Mouse (Mus musculus) forebrain, embryonic 11.5 days (tissue): ENCODE data around the gene Fam118b. TPM values are rescaled to one million over a fixed set of nuclear protein-coding genes. Genes with fewer than 3 reads are reported as not detected.

ENCODE experiments used
- ATAC-seq: fragments of 200-750 bp; cut with Nextera tagmentation; replicated peaks from 2 replicates; pipeline ENCODE4 v1.8.0; 2017; ENCODE audit warnings: moderate TSS enrichment; ENCODE audit not compliant: low FRiP score
- DNase-seq: peaks from one replicate; pipeline ENCODE4 v3.0.0-alpha.2; 2017; ENCODE audit warnings: low spot score
- H3K27ac ChIP-seq: fragments of 300-500 bp; sonication (generic); 2 replicates; pipeline ENCODE4 v1.5.1; 2014; ENCODE audit warnings: low read depth, low read length
- H3K27me3 ChIP-seq: fragments of 300-500 bp; sonication (generic); 2 replicates; pipeline ENCODE4 v1.6.1; 2014; ENCODE audit warnings: mild to moderate bottlenecking, low read length, mixed read lengths; ENCODE audit not compliant: control insufficient read depth, insufficient read depth
- H3K36me3 ChIP-seq: fragments of 300-500 bp; sonication (generic); 2 replicates; pipeline ENCODE4 v1.6.1; 2014; ENCODE audit warnings: mild to moderate bottlenecking, low read length, moderate library complexity, mixed read lengths; ENCODE audit not compliant: control insufficient read depth, insufficient read depth
- H3K4me1 ChIP-seq: fragments of 300-500 bp; sonication (generic); replicated peaks from 2 replicates; pipeline ENCODE4 v1.6.1; 2014; ENCODE audit warnings: low read length, mixed read lengths; ENCODE audit not compliant: control insufficient read depth, insufficient read depth
- H3K4me2 ChIP-seq: fragments of 300-500 bp; sonication (generic); 2 replicates; pipeline ENCODE4 v1.6.1; 2014; ENCODE audit warnings: low read depth, mild to moderate bottlenecking, low read length, moderate library complexity, mixed read lengths; ENCODE audit not compliant: severe bottlenecking
- H3K4me3 ChIP-seq: fragments of 300-500 bp; sonication (generic); 2 replicates; pipeline ENCODE4 v1.5.1; 2014; ENCODE audit warnings: low read depth, low read length
- H3K9ac ChIP-seq: fragments of 300-500 bp; sonication (generic); 2 replicates; pipeline ENCODE4 v1.6.1; 2014; ENCODE audit warnings: low read length
- H3K9me3 ChIP-seq: fragments of 300-500 bp; sonication (generic); 2 replicates; pipeline ENCODE4 v1.6.1; 2016; ENCODE audit warnings: low read length, mixed read lengths; ENCODE audit not compliant: control insufficient read depth
- WGBS: fragments of 180-500 bp; shearing (Covaris S2); extraction: QIAGEN DNeasy Blood & Tissue Kit; methylation state at CpG from one replicate; pipeline ENCODE4 v1.1.7; 2014; 5-methylcytosine and 5-hydroxymethylcytosine counted together
- polyA plus RNA-seq: library from polyadenylated mRNA; unstranded; fragments of >200 nt; fragmentation: Nextera tagmentation; extraction: Ambion mirVana; gene quantifications from 2 replicates; pipeline ENCODE4 v1.2.1, GENCODE M21; 2014

The Fam118b gene
- polyA plus RNA-seq, 1 experiment from 2014 or later: 75.4 TPM

GRCm38 (mm10) chr9:35282006-35282850 is 14.6 kb upstream of the Fam118b start:
- Histone ChIP-seq H3K27me3 (no peaks in the 10 kb centered on the region), H3K4me2 (no peak overlapping the region), H3K9ac (no peak overlapping the region), H3K4me3 (no peak overlapping the region), H3K4me1 (no peaks in the 10 kb centered on the region; the same call in 1 of the 2 replicates), H3K9me3 (no peaks in the 10 kb centered on the region), H3K36me3 (no peaks in the 10 kb centered on the region), H3K27ac (no peak overlapping the region)
- ATAC-seq: peak; percentile 46; the same call in 1 of the 2 replicates
- peak; percentile 73 for DNase-seq
- WGBS: 18% methylated on average over 5 of the region's 5 CpGs

- no peaks in the 10 kb centered on the region for H3K27me3 ChIP-seq
- WGBS: 84% methylated on average over 4 of the region's 4 CpGs
- ATAC-seq (no peak), DNase-seq (no peak)
- H3K4me1 ChIP-seq: no peaks in the 10 kb centered on the region; the same call in 1 of the 2 replicates
- H3K27ac ChIP-seq: no peak overlapping the region
- H3K36me3 ChIP-seq: no peaks in the 10 kb centered on the region; the same call in 1 of the 2 replicates
- H3K9me3 ChIP-seq: no peaks in the 10 kb centered on the region
- no peak overlapping the region for H3K4me2 ChIP-seq
- no peak overlapping the region for H3K9ac ChIP-seq
- no peak overlapping the region for H3K4me3 ChIP-seq
Observed at GRCm38 (mm10) chr9:35278451-35278850, 10.8 kb upstream of the Fam118b start.

GRCm38 (mm10) chr9:35277855-35278365 is 10.3 kb upstream of the Fam118b start:
- H3K4me1 ChIP-seq: no peaks in the 10 kb centered on the region; the same call in 1 of the 2 replicates
- H3K36me3 ChIP-seq: peaks cover under 1% of the 10 kb centered on the region; the same call in 1 of the 2 replicates
- WGBS: 87% methylated on average over 3 of the region's 3 CpGs
- H3K27me3 ChIP-seq: no peaks in the 10 kb centered on the region
- H3K4me3 ChIP-seq: no peak overlapping the region
- ATAC-seq: no peak
- H3K27ac ChIP-seq: no peak overlapping the region
- no peaks in the 10 kb centered on the region for H3K9me3 ChIP-seq
- DNase-seq: no peak
- no peak overlapping the region for H3K9ac ChIP-seq
- no peak overlapping the region for H3K4me2 ChIP-seq

- Histone ChIP-seq H3K27ac (no peak overlapping the region), H3K27me3 (no peaks in the 10 kb centered on the region), H3K4me3 (peak overlapping the region; percentile 51), H3K9me3 (no peaks in the 10 kb centered on the region), H3K9ac (peak overlapping the region; percentile 74), H3K4me1 (peaks cover 3% of the 10 kb centered on the region), H3K36me3 (peaks cover 7% of the 10 kb centered on the region), H3K4me2 (peak overlapping the region; percentile 69)
- 2% methylated on average over 21 of the region's 21 CpGs for WGBS
- DNase-seq: no peak
- ATAC-seq: peak; percentile 68
Observed at GRCm38 (mm10) chr9:35267976-35268715, 541 bp upstream of the Fam118b start.

- Histone ChIP-seq H3K27ac (no peak overlapping the region), H3K27me3 (no peaks in the 10 kb centered on the region), H3K4me1 (peaks cover 3% of the 10 kb centered on the region), H3K9ac (no peak overlapping the region), H3K36me3 (no peaks in the 10 kb centered on the region), H3K4me3 (no peak overlapping the region), H3K9me3 (no peaks in the 10 kb centered on the region), H3K4me2 (no peak overlapping the region)
- DNase-seq: no peak
- ATAC-seq: no peak
- 88% methylated on average over 3 of the region's 3 CpGs for WGBS
Observed at GRCm38 (mm10) chr9:35264509-35264908, 3.1 kb downstream of the Fam118b start.

- peaks cover 3% of the 10 kb centered on the region for H3K4me1 ChIP-seq
- H3K4me3 ChIP-seq: no peak overlapping the region
- H3K27ac ChIP-seq: no peak overlapping the region
- no peaks in the 10 kb centered on the region for H3K36me3 ChIP-seq
- no peak overlapping the region for H3K4me2 ChIP-seq
- no peaks in the 10 kb centered on the region for H3K27me3 ChIP-seq
- 94% methylated on average over 2 of the region's 2 CpGs for WGBS
- H3K9ac ChIP-seq: no peak overlapping the region
- DNase-seq (no peak), ATAC-seq (no peak)
- no peaks in the 10 kb centered on the region for H3K9me3 ChIP-seq
Observed at GRCm38 (mm10) chr9:35263431-35263830, 4.2 kb downstream of the Fam118b start.

GRCm38 (mm10) chr9:35262418-35262817 is 5.2 kb downstream of the Fam118b start:
- DNase-seq (no peak), ATAC-seq (no peak)
- H3K4me3 ChIP-seq: no peak overlapping the region

GRCm38 (mm10) chr9:35257365-35257764 is 10.2 kb downstream of the Fam118b start:
- ATAC-seq (no peak), DNase-seq (no peak)
- H3K36me3 ChIP-seq: no peaks in the 10 kb centered on the region
- H3K4me1 ChIP-seq: no peaks in the 10 kb centered on the region
- H3K27ac ChIP-seq: no peak overlapping the region
- no peak overlapping the region for H3K4me3 ChIP-seq
- H3K27me3 ChIP-seq: no peaks in the 10 kb centered on the region
- no peak overlapping the region for H3K4me2 ChIP-seq
- H3K9me3 ChIP-seq: no peaks in the 10 kb centered on the region
- H3K9ac ChIP-seq: no peak overlapping the region
- WGBS: 94% methylated on average over 7 of the region's 7 CpGs

More at GRCm38 (mm10) chr9:35262418-35262817, 5.2 kb downstream of the Fam118b start:
- Histone ChIP-seq H3K36me3 (no peaks in the 10 kb centered on the region), H3K4me2 (no peak overlapping the region), H3K9ac (no peak overlapping the region), H3K9me3 (no peaks in the 10 kb centered on the region), H3K4me1 (peaks cover 3% of the 10 kb centered on the region), H3K27ac (no peak overlapping the region), H3K27me3 (no peaks in the 10 kb centered on the region)
- 84% methylated on average over 4 of the region's 4 CpGs for WGBS
